Mouse (Mus musculus) telencephalon, adult 2 months (tissue): ENCODE measurements around the gene Tnxb.

Source experiments
- DNase-seq: peaks from one replicate; pipeline ENCODE4 v3.0.0-alpha.2; 2011; ENCODE audit warnings: low read depth, low spot score

Tnxb gene

DNA sequence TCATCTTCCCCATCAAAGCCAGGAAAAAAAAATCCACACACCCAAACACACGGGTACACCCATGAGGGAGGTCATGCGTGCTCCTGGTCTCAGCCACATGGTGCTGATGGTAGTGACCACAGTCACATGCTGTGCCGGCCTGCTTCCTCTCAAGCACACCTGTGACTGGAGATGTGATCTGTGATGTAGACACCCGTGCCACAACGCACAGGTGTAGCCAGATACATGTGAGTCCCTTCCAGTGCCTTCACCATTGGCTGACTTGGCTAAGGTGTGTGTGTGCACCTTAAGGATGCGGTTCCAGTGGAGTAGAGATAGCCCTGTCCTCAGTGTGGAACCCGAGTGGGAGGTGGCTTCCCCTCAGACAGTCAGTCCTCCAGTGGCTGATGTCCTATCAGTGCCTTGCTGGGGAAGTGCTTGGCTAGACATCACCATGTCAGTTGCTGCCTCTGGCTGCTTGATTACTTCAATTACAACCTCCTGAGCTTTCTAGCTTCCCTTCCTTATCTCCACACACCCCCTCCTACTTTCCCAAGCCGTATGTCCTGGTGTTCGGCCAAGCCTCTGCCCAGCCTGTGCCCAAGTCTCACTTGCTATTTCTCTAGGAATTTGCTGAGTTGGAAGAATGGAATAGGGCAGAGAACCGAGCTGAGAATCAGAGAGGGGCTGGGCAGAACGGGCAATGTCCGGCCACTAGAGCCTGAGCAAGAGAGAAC, 11.0 kb upstream of the Tnxb start:
- no peak for DNase-seq

DNA sequence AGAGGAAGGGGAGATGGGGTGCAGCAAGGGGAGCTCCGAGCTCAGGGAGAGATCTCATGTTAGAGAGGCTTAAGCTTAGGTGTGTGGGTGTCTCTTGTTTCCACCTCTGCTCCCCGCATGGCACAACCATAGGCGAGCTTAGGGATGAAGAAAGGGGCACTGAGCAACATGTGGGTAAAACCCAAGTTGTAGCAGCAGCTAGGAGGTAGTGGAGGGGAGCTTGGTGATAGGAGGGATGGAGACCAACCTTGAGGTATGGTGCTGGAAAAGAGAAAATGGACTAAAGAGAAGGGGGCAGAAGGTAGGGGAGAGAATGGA, 10.5 kb upstream of the Tnxb start:
- DNase-seq: no peak

DNA sequence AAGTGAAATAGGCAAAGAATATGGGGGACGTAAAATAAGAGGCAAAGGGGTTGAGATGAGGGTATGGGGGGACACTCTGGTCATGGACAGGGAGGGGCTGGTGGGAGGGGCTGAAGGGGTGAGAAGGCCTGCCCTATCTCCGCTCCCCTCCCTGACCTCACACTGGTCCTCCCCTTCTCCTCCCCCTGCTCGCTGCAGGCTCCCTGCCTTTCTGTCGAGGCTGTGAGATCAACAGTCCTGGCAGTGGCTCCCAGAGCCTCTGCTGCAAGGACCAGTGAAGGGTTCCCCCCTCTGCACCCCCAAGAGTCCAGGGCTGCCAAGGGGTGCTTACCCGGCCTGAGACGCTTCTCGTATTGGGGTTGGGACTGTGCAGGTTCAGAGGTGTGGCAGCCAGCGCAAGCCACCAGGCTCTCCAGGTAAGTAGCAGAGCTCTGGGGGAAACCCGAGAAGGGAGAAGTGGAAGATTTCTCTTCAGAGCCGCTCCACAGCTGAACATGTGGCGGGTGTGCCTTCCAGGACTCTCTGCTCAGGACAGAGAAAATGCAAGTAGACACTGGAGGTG, 10.0 kb upstream of the Tnxb start:
- DNase-seq: no peak

DNA sequence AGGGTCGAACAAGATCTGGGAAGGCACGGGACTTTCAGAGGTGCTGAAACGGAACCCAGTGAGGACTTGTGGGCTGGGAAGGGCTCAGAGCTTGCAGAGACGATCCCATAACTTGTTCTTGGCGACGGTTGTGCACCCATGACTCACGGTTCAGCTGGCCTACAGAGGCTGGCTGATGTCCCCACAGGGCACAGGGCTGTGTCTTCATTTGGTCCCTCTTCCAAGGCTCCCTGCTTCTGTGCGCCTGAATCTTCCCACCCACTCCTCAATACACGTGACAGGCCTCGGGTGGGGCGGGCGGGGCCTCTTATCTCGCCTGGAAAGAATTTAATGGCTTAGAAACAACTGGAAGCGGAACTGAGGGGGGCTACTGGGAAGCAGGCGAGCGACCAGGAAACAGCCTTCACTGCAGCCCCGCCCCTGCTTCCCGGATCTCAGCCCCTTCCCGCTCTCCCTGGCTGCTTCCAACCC, 9.2 kb upstream of the Tnxb start:
- no peak for DNase-seq

DNA sequence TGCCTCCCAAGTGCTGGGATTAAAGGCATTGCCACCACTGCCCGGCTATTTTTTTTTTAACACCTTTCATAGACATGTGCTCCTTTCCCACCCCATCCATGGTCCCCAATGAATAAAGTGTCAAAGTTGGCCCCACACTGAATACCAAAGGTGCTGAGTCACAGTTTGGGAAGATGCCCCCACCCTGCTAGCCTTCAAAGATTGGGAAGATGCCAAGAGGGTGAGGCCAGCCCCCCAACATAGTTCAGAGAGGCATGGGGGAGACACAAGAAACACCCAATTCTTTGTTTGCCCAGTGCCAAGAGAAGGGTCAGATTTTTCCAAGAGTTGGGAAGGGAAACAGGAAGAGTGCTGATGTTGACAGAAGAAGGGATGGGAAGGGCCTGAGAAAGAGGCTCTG, 7.9 kb upstream of the Tnxb start:
- no peak for DNase-seq

DNA sequence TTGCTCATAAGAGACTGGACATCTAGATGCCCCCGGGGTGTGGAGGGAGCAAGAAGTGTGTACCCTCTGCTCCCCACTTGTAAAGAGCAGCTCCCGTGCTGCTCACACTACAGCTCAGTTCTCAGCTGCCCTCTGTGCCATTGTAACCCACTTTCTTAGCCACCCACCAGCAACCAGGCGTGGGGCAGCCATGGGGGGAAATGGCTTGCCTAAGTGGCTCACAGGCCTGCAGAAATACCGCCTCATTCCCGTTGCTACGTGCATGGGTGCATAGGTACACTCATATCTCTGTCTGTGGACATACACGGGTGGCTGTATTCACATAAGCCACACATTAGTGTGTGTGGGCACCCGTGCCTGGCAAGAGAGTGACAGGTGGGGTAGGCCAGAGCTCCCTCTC, 7.4 kb upstream of the Tnxb start:
- DNase-seq: no peak

DNA sequence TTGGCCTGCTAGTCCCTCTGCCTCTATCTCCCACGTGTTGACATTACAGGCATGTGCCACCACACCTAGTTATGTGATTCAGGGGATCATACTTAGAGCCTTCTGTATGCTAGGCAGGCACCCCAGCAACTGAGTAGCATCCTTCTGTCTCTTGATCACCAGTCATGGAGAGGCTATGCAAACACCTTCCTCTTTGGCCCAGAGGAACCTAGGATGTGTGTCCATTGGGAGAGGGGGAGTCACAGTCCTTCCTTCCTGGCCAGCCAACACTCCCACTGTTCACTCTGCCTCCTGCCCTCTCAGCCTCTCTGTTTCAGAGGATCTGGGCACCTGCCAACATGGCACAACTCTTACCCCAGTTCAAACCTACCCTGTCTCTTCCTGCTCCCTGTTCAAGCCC, 6.8 kb upstream of the Tnxb start:
- DNase-seq: no peak

DNA sequence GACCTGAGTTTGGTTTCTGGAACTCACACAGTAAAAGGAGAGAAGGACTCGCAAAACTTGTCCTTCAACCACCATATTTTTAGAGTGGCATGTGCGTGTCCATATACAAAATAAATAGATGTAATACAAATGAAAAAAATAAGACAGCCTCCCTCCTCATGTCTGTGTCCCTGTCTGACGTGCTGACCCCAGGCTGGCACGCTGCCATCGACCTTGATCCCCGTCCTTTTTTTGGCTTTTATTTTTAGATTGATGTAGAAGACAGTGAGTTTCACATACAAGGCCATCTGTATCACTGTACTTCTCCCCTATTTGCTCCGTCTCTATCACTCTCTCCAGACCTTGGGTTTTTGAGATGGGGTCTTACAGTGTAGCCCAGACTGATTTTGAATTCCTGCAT, 5.9 kb upstream of the Tnxb start:
- no peak for DNase-seq

DNA sequence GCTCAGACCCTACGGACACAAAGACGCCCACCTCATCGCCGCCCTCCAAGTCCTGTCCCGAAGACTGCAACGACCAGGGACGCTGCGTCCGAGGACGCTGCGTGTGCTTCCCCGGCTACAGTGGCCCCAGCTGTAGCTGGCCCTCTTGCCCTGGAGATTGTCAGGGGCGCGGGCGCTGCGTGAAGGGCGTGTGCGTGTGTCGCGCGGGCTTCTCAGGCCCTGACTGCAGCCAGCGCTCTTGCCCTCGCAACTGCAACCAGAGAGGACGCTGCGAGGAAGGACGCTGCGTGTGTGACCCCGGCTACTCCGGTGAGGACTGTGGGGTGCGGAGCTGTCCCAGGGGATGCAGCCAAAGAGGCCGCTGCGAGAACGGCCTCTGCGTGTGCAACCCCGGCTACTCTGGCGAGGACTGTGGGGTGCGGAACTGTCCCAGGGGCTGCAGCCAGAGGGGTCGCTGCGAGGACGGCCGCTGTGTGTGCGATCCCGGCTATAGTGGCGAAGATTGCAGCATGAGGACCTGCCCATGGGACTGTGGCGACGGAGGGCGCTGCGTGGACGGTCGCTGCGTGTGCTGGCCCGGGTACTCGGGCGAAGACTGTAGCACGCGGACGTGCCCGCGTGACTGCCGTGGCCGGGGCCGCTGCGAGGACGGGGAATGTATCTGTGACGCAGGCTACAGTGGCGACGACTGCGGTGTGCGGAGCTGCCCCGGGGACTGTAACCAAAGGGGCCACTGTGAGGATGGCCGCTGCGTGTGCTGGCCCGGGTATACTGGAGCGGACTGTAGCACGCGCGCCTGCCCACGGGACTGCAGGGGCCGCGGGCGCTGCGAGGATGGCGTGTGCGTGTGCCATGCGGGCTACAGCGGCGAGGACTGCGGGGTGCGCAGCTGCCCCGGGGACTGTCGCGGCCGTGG, 1.1 kb downstream of the Tnxb start:
- no peak for DNase-seq

DNA sequence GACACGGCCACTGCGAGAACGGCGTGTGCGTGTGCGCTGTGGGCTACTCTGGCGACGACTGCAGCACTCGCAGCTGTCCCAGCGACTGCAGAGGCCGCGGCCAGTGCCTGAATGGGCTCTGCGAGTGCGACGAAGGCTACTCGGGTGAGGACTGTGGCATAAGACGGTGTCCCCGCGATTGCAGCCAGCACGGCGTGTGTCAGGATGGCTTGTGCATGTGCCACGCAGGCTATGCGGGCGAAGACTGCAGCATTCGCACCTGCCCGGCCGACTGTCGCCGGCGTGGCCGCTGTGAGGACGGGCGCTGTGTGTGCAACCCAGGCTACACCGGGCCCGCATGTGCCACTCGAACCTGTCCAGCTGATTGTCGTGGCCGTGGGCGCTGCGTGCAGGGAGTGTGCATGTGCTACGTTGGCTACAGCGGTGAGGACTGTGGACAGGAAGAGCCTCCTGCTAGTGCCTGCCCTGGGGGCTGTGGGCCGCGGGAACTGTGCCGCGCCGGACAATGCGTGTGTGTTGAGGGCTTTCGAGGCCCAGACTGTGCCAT, 2.0 kb downstream of the Tnxb start:
- no peak for DNase-seq

DNA sequence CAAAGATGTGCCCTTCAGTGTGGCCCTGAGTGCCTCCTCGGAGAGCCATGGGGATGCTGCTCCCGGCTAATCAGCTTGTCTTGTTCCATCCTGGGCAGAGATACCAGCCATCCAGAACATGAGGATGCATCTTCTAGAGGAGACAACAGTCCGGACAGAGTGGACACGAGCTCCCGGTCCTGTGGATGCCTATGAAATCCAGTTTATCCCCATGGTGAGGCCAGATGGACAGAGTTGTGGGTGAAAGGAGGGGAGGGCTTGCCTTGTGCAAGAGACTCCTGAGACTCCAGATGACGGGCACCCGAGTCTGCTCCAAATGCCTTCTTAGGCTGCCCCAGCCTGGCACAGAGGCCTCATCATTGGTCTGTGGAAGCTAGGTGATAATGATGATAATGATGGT, 2.8 kb downstream of the Tnxb start:
- DNase-seq: no peak

DNA sequence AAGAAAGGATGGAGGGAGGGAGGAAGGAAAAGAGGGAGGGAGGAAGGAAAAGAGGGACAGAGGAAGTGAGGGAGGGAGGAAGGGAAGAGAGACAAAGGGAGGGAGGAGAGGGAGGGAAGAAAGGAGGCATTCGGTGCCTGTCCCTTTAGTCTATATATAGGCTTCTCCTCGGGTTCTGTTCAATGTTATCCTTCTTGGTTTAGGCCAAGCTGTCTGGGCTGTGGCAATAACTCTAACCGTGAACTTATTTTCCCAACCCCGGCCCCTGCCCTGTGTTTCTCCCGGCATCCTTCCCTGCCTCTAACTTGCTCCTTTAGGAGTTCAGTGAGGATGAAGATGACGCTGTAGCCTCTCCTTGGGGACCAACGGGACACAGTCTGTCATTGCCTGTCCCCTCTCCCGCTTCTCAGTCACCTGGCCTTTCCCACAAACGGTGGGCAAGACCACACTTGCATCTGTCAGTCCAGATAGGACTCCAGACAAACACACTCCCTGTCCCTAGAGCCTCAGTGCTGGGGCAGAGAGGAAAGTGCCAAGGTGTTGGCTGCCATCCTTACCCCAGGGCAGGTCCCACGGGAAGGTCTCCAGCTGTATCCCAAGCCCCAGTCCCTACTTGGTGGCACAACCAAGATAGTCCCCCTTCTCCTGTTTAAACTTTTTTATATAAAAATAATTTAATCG, 4.3 kb downstream of the Tnxb start:
- no peak for DNase-seq

DNA sequence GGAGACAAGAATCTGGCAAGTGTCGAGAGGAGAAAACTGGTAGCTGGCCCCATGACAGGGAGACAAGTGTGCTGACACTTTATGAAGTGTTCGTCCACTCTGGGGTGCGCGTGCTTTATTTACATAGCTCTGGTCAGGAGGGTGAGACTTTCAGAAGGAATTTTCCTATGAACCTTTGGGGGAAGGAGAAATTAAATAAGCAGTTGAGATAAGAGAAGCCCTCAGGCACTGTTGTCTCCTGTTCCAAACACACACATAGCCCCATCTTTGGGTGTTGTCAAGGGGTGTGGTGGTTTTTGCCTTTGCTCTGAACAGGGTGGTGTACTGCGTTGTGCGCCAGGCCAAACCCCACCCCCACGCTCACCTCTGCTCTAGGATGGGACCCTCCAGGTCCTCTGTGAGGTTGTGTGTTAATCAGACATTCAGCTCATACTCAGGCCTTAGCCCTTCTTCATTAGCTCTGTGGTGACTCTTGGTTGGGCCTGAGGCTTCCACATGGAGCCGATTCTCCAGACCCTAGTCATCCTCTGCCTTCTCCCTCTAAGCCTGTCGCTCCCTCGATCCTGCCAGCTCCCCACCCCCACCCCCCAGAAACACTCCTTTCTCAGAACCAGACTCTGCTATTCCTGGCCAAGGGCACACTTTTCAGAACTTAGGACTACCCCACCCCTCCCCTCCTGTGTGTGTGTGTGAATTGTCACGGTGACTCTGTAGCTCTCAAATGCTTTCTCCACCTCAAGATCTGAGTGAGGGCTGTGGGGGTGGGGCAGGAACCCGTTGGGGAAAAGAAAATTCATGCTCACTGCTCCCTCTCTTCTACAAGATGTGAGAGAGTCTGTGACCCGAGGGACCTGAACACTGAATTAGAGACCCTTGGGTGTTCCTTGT, 5.1 kb downstream of the Tnxb start:
- no peak for DNase-seq

DNA sequence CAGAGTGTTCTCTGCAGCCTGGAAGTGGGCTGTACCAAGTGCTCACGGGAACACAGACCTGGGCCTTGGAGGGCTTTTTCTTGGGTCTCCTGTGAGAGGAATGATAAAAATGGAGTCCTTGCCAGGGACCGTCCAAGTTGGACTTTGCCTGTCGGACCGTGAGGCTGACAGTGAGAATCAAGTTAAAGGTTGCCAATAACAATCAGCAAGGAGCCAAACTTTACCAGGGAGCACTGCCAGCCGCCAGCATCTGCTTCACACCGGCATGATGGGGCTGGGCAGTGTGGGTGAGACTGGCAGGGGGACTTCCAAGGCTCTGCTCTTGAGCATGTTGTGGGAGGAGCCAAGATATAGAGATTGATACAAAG, 5.7 kb downstream of the Tnxb start:
- no peak for DNase-seq

DNA sequence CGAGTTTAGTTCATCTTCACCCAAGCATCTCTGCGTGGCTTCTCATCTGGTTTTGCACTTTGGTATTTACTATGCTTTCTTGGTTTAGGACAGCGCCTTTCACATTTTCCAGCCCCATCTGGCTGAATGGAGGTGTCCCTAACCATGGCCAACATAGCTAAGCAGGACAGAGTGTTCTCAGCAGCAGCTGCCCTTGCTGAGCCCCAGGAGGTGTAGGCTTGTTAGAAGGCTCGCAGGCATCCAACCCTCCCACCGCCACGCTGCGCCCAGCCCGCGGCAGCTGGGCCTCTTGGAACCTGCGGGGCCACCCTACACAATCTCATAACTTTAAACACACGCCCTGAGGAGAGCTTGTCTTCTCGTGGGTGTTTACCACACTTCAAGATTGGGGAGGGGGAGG, 6.3 kb downstream of the Tnxb start:
- DNase-seq: no peak

DNA sequence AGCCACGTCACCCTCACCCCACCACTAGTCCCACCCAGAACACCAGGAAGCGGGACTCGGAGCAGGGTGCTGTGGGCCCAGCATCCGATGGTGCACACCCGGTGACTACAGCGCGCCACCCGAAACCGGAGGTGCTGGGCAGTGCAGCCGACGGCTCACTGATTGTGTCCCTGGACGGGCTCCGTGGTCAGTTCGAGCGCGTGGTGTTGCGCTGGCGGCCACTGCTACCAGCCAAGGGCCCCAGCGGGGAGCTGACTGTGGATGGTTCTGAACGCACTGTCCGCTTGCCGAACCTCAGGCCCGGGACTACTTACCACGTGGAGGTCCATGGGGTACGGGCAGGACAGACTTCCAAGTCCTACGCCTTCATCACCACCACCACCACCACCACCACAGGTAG, 9.9 kb downstream of the Tnxb start:
- DNase-seq: no peak

DNA sequence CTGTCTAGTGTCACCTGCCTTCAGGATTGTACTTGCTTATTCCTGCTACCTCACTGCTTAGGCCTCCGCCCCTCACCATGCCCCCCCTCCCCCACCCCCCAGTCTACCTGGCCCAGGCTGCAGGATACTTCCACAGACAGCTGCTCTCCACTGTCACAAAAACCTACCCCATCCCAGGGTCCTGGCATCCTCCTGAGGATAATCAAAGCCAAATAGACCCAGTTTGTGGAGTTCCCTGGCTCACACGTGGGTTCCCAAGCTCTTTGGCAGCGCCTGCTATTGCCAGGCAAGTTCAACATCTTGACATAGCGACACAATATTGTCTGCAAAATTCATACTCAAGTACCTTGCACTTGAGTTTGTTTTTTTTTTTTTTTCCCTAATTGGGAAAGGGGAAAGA, 10.3 kb downstream of the Tnxb start:
- no peak for DNase-seq

DNA sequence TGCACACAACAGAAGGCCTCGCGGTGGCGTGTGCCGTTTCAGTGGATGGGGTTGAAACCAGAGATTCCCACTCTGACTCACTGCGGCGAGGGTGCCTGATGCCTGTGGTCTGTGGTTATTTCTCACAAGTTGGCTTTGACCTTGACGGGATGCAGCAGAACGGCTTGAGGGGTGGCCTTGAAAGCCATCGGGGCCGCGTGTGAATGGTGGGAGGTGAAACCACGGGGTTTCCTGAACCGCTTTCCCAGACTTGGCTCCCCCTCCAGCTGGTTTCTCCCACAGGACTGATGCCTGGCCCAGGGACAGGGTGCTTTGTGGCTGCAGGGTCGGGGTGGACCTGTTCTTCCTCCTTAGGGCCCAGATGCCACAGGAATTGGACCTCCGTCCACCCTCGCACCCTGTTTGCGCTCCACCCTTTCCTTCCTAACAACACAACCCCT, 10.8 kb downstream of the Tnxb start:
- DNase-seq: no peak

DNA sequence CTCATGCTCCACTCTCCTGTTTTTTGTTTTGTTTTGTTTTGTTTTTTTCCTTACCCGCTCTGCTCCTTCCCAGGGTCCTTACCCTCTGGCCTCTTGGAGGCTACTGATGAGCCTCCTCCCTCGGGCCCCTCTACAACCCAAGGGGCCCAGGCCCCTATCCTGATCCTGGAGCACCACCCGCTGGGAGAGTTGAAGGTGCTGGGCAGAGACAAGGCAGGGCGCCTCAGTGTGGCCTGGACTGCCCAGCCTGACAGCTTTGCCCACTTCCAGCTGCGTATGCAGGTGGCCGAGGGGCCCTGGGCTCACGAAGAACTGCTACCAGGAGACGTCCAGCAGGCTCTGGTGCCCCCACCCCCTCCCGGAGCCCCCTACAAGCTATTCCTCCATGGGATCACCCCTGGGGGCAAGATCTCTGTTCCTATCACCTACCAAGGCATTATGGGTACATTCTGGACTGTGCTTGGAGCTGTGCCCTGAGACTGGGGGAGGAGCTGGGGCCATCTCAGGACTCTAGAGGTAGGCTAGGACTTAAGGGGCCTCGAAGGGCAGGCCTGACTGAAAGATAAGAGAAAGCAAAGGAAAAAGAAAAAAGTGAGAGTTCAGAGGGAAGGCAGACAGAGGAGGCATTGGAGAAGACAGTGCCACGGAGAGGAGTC, 11.7 kb downstream of the Tnxb start:
- no peak for DNase-seq

DNA sequence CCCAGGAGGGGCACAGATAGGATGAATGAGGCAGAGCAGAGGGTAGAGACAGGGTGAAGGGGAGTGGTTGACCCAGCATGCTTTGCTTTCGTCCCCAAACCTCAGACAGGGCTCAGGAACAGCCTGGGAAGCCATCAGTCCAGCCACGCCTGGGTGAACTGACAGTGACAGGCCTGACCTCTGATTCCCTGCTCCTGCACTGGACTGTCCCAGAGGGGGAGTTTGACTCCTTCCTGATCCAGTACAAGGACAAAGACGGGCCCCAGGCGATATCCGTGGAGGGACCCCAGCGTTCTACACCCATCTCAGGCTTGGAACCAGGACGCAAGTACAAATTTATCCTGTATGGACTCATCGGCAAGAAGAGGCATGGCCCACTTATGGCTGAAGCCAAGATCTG, 12.8 kb downstream of the Tnxb start:
- DNase-seq: no peak
